Comparison of ENCODE assay signal across 21 mouse cellular contexts in genomic region chr11:51422713-51423112, GRCm38 (mm10).
"Had no signal": no experiment of that assay in that cellular context is flagged by ENCODE, and none has a peak within 500 bp of the region (broad histone marks: within the 10 kb centered on the region; RNA-seq: fewer than 3 reads in every experiment).

No protein-coding gene starts in this region.

- H3K4me1 ChIP-seq: megakaryocyte, embryonic 14.5 days; neural tube, embryonic 12.5 days; stomach, embryonic 15.5 days had no signal

- H3K27me3 ChIP-seq: intestine, embryonic 15.5 days; kidney, embryonic 15.5 days; neural tube, embryonic 12.5 days; neural tube, embryonic 15.5 days; stomach, embryonic 15.5 days had no signal

- H3K36me3 ChIP-seq: intestine, embryonic 15.5 days; kidney, embryonic 15.5 days; limb, embryonic 13.5 days; neural tube, embryonic 12.5 days; neural tube, embryonic 15.5 days; stomach, embryonic 15.5 days had no signal

- H3K27ac ChIP-seq: intestine, embryonic 15.5 days; kidney, embryonic 15.5 days; left cerebral cortex, adult 2 months; limb, embryonic 13.5 days; liver, embryonic 14.5 days; neural tube, embryonic 12.5 days; neural tube, embryonic 15.5 days; stomach, embryonic 15.5 days had no signal

- DNase-seq: kidney, adult 11 months; kidney, adult 8-10 months; kidney, postnatal 10 days; kidney, postnatal 36 days; layer of hippocampus, postnatal 36 days; liver, postnatal 0 days; midbrain, embryonic 14.5 days; right cerebral cortex, adult 18-20 months; right cerebral cortex, postnatal 14 days; right cerebral cortex, postnatal 4 days; spleen, adult 18-20 months; thymus, postnatal 36 days had no signal

- H3K4me3 ChIP-seq: intestine, embryonic 15.5 days; kidney, embryonic 15.5 days; left cerebral cortex, adult 2 months; limb, embryonic 13.5 days; megakaryocyte, embryonic 14.5 days; neural tube, embryonic 12.5 days; neural tube, embryonic 15.5 days; stomach, embryonic 15.5 days had no signal

- H3K9me3 ChIP-seq: intestine, embryonic 15.5 days; kidney, embryonic 15.5 days; limb, embryonic 13.5 days; megakaryocyte, embryonic 14.5 days; neural tube, embryonic 12.5 days; neural tube, embryonic 15.5 days; stomach, embryonic 15.5 days had no signal
